Mouse (Mus musculus) erythroblast, embryonic 14.5 days (primary cell): ENCODE results near the gene Mc1r.

Source experiments
- GATA1 ChIP-seq: IDR thresholded peaks from 2 replicates; pipeline ENCODE4 v1.6.1; 2012; ENCODE audit warnings: low read length, inconsistent platforms, mixed read lengths
- TAL1 ChIP-seq: IDR thresholded peaks from 3 replicates; pipeline ENCODE4 v1.6.1; 2012; ENCODE audit warnings: low read length, inconsistent platforms, mixed read lengths

GRCm38 (mm10) chr8:123452149-123452548 lies 45.2 kb downstream of the Mc1r start:
- TF ChIP-seq GATA1, result no peak
- TF ChIP-seq TAL1, result no peak
